Mouse (Mus musculus) hindbrain, embryonic 11.5 days (tissue): ENCODE measurements at regions not wholly inside any gene's neighbourhood (a gene's known extent, or its start where the extent isn't known, plus 50 kb on each side); places are given as distances from the start of the nearest gene placed in this dataset.

Experiments
- ATAC-seq: fragments of 200-750 bp; cut with Nextera tagmentation; 2 replicates; pipeline ENCODE4 v1.8.0; 2017; ENCODE audit warnings: mild to moderate bottlenecking, moderate TSS enrichment, moderate library complexity; ENCODE audit not compliant: low FRiP score
- DNase-seq: peaks from one replicate; pipeline ENCODE4 v3.0.0-alpha.2; 2015; ENCODE audit warnings: low spot score
- H3K27ac ChIP-seq: fragments of 300-500 bp; sonication (generic); 2 replicates; pipeline ENCODE4 v1.5.1; 2014; ENCODE audit warnings: mild to moderate bottlenecking, low read depth, low read length
- H3K27me3 ChIP-seq: fragments of 300-500 bp; sonication (generic); 2 replicates; pipeline ENCODE4 v1.6.1; 2014; ENCODE audit warnings: mild to moderate bottlenecking, low read length, moderate library complexity, mixed read lengths; ENCODE audit not compliant: control insufficient read depth, insufficient read depth
- H3K36me3 ChIP-seq: fragments of 300-500 bp; sonication (generic); 2 replicates; pipeline ENCODE4 v1.6.1; 2014; ENCODE audit warnings: mild to moderate bottlenecking, low read length, moderate library complexity, mixed read lengths; ENCODE audit not compliant: control insufficient read depth, insufficient read depth
- H3K4me1 ChIP-seq: fragments of 300-500 bp; sonication (generic); replicated peaks from 2 replicates; pipeline ENCODE4 v1.6.1; 2014; ENCODE audit warnings: low read length, mixed read lengths; ENCODE audit not compliant: control insufficient read depth, insufficient read depth
- H3K4me2 ChIP-seq: fragments of 300-500 bp; sonication (generic); replicated peaks from 2 replicates; pipeline ENCODE4 v1.6.1; 2014; ENCODE audit warnings: mild to moderate bottlenecking, low read depth, low read length
- H3K4me3 ChIP-seq: fragments of 300-500 bp; sonication (generic); 2 replicates; pipeline ENCODE4 v1.5.1; 2014; ENCODE audit warnings: low read depth, low read length
- H3K9ac ChIP-seq: fragments of 300-500 bp; sonication (generic); 2 replicates; pipeline ENCODE4 v1.6.1; 2014; ENCODE audit warnings: low read depth, low read length
- H3K9me3 ChIP-seq: fragments of 300-500 bp; sonication (generic); 2 replicates; pipeline ENCODE4 v1.6.1; 2016; ENCODE audit warnings: low read length; ENCODE audit not compliant: control insufficient read depth
- WGBS: fragments of 180-500 bp; shearing (Covaris S2); extraction: QIAGEN DNeasy Blood & Tissue Kit; methylation state at CpG from one replicate; pipeline ENCODE4 v1.1.7; 2014; 5-methylcytosine and 5-hydroxymethylcytosine counted together

DNA sequence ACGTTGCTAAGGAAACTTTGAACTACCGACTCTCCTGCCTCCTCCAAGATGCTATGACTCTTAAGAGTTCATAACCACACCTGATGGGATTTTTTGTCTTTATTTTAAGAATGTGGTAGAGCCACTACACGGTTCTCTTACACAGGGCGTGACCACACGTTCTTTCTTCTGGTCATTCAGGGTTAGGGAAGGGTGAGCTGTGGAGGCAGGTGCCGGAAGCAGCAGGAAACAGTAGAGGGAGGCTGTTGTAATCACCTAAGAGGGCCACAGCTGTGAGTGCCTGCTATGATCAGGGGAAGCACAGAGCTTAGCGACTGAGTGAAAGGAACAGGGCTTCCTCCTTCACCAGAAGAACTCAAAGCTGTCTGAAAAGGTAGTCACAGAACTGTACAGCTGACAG lies 50.6 kb upstream of the Larp1 start:
- H3K4me2 ChIP-seq = no peak overlapping the region
- no peaks in the 10 kb centered on the region for H3K4me1 ChIP-seq
- H3K27ac ChIP-seq = no peak overlapping the region
- ATAC-seq = no peak
- H3K36me3 ChIP-seq = no peaks in the 10 kb centered on the region
- no peak for DNase-seq
- H3K9ac ChIP-seq = no peak overlapping the region
- no peaks in the 10 kb centered on the region for H3K27me3 ChIP-seq
- no peak overlapping the region for H3K4me3 ChIP-seq
- 83% methylated on average over 7 of the region's 7 CpGs for WGBS
- H3K9me3 ChIP-seq = no peaks in the 10 kb centered on the region

DNA sequence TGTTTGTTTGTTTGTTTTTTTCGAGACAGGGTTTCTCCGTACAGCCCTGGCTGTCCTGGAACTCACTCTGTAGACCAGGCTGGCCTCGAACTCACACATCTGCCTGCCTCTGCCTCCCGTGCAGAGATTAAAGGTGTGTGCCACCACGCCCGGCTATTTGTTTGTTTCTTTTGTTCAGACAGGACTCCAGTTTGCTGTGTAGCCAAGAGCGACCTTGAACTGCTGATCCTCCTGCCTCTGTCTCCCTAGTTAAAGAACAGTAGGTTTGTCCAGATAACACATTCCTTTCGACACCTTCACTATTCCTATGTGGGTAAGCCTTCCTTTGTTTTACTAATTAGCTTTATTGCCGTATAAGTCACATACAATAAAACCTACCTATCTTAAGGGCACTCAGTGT lies 52.0 kb upstream of the Larp1 start:
- H3K4me3 ChIP-seq = no peak overlapping the region
- no peaks in the 10 kb centered on the region for H3K27me3 ChIP-seq
- no peaks in the 10 kb centered on the region for H3K4me1 ChIP-seq
- no peaks in the 10 kb centered on the region for H3K9me3 ChIP-seq
- WGBS = 94% methylated on average over 9 of the region's 9 CpGs
- H3K36me3 ChIP-seq = no peaks in the 10 kb centered on the region
- no peak overlapping the region for H3K4me2 ChIP-seq
- no peak overlapping the region for H3K9ac ChIP-seq
- DNase-seq (no peak), ATAC-seq (no peak)
- no peak overlapping the region for H3K27ac ChIP-seq

DNA sequence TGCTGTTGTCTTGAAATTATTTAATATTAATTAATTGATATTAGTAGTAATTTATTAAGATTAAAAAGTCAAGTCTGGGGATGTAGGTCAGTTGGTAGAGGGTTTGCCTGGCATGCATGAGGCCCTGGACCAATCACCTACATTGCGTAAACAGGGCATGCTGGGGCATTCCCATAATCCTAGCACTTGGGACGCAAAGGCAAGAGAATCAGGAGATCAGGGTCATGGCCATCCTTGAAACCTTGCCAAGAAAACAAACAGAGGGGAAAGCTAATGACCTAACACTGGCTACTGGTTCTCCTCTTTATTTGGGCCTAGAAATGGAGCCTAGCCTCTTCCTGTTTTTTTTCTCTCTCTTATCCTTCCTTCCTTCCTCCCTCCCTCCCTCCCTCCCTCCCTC lies 52.8 kb upstream of the Larp1 start:
- Histone ChIP-seq H3K27me3 (no peaks in the 10 kb centered on the region), H3K36me3 (no peaks in the 10 kb centered on the region), H3K9me3 (no peaks in the 10 kb centered on the region), H3K4me1 (no peaks in the 10 kb centered on the region), H3K4me2 (no peak overlapping the region), H3K9ac (no peak overlapping the region), H3K27ac (no peak overlapping the region), H3K4me3 (no peak overlapping the region)
- ATAC-seq (no peak), DNase-seq (no peak)
- WGBS = 85% methylated on average over 2 of the region's 2 CpGs

DNA sequence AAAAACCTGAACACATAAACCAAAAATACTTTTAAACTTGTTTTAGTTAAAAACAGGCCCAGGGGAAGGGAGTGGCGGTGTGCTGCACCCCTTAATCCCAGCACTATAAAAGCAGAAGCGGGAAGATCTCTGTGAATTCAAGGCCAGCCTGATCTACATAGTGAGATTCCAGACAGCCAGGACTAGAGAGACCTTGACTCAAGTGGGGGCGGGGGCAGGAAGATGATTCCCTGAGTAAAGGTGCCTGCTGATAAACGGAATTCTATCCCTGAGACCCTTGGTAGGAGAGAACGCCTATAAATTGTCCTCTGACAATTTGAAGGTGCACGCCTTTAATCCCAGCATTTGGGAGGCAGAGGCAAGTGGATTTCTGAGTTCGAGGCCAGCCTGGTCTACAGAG lies 53.4 kb upstream of the Larp1 start:
- ATAC-seq = no peak
- Histone ChIP-seq H3K4me2 (no peak overlapping the region), H3K9ac (no peak overlapping the region), H3K9me3 (no peaks in the 10 kb centered on the region), H3K4me1 (no peaks in the 10 kb centered on the region), H3K4me3 (no peak overlapping the region), H3K27me3 (no peaks in the 10 kb centered on the region), H3K36me3 (no peaks in the 10 kb centered on the region), H3K27ac (no peak overlapping the region)
- no peak for DNase-seq
- WGBS = 89% methylated on average over 7 of the region's 7 CpGs

DNA sequence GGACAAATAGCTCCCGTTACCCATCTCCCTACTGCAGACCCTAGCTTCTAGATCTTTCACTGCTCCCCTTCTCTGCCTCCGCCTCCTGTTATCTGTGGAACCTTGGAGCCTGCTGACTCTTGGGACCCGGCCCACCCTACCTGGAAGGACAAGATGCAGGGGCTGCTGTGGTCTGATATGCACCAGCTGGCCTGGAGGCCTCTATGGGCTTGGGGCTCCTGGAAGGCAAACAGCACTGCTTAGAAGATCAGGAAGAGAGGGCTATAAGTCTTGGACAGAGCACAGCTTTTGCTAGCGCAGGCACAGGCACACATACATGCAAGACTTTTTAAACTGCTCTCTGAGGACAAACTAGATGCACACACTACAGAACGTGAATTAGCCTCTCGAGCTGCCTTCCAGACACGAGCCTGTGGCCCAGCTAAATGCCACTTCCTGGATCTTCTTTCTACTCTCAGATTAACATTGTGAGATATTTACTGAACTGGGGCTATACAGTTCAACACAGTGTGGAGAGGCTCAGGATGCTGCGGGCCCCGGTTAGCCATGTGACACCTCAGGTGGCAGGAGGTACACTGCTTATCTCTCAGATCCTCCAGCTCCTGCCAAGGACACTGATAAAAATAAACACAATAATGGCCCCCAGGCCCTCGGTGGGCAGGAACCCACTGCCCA lies 54.2 kb upstream of the Larp1 start:
- ATAC-seq (no peak), DNase-seq (no peak)
- no peak overlapping the region for H3K9ac ChIP-seq
- WGBS = 82% methylated on average over 10 of the region's 10 CpGs
- H3K27ac ChIP-seq = no peak overlapping the region
- H3K4me1 ChIP-seq = no peaks in the 10 kb centered on the region
- no peak overlapping the region for H3K4me3 ChIP-seq
- H3K36me3 ChIP-seq = no peaks in the 10 kb centered on the region
- H3K27me3 ChIP-seq = no peaks in the 10 kb centered on the region
- no peak overlapping the region for H3K4me2 ChIP-seq
- H3K9me3 ChIP-seq = no peaks in the 10 kb centered on the region

DNA sequence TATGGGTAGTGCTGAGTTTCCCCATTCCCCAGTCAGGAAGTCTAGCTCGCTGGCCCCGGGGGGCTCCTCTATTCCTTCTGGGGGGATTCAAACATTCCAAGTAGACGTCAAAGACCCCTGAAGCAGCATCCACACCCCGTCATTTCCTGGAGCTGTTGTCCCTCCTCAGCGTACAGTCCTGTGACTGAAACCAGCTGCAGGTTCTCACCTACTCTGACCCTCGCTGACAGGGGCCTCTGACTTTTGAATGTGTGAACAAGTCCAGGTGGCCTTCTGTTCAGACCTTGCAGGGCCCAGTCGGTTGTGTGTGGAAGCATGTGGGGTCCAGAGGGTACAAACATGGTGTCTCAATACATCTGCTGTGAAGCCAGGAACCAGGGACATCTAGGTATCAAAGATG lies 55.2 kb upstream of the Larp1 start:
- WGBS = 79% methylated on average over 7 of the region's 7 CpGs
- Histone ChIP-seq H3K4me2 (no peak overlapping the region), H3K9me3 (no peaks in the 10 kb centered on the region), H3K9ac (no peak overlapping the region), H3K4me1 (no peaks in the 10 kb centered on the region), H3K27me3 (no peaks in the 10 kb centered on the region), H3K36me3 (no peaks in the 10 kb centered on the region), H3K27ac (no peak overlapping the region), H3K4me3 (no peak overlapping the region)
- DNase-seq (no peak), ATAC-seq (no peak)

DNA sequence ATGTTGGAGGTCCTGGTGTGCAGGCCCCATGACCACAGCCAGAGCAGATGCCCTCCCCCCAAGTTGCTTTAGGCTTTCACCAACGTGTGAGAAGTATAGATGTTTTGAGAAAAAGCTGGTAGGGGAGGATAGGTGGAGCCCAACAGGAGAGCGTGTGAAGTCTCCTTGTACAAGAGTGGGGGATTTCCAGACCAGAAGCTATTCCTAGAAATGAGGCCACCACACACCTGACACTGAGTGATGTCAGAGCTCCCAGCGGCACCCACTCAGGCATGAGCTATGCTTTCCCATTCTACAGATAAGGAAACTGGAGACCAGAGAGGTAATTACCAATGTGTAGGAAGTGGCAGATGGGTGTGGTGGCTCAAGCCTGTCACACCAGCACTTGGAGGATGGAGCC lies 56.2 kb upstream of the Larp1 start:
- WGBS = 78% methylated on average over 3 of the region's 3 CpGs

DNA sequence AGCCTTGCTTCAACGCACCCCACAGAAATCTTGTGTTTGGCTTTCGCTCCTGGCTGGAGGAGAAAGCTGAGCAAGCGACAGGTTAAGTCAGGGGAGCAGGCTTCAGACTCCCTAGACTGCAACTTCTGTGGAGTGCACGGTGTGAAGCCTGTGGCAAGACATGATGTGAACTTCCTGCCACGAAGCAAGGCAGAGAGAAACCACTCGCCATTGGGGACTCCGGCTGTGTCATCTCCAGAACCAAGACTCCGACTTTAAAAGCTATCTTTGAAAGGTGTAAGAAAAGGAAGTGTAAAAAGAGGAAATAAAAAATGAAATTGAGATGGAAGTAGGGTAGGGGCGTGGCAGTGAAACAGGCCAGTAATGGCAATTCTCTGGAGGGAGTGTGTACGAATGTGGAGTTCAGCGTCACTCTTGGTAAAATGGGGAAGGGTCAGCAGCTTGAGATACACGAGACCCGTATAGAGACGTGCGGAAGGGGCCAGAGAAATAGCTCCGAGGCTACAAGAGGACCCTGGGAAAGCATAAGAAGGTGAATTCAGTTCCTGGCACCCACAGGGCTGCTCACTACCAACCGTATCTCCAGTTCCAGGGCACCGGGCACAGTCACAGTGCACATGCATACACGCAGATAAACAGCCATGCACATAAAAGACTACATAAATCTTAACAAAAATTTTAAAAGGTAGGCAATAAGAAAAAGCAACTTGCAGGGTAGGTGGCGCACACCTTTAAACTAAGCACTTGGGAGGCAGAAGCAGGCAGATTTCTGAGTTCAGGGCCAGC lies 57.1 kb upstream of the Larp1 start:
- H3K27me3 ChIP-seq = no peaks in the 10 kb centered on the region
- no peaks in the 10 kb centered on the region for H3K9me3 ChIP-seq
- H3K36me3 ChIP-seq = no peaks in the 10 kb centered on the region
- no peak overlapping the region for H3K4me3 ChIP-seq
- ATAC-seq = no peak
- DNase-seq = no peak
- H3K9ac ChIP-seq = no peak overlapping the region
- H3K27ac ChIP-seq = no peak overlapping the region
- WGBS = 82% methylated on average over 20 of the region's 20 CpGs
- H3K4me1 ChIP-seq = no peaks in the 10 kb centered on the region
- H3K4me2 ChIP-seq = no peak overlapping the region

More for the DNA sequence above, 56.2 kb upstream of the Larp1 start:
- Histone ChIP-seq H3K4me2 (no peak overlapping the region), H3K4me3 (no peak overlapping the region), H3K9ac (no peak overlapping the region), H3K27me3 (no peaks in the 10 kb centered on the region), H3K4me1 (no peaks in the 10 kb centered on the region), H3K36me3 (no peaks in the 10 kb centered on the region), H3K9me3 (no peaks in the 10 kb centered on the region), H3K27ac (no peak overlapping the region)
- DNase-seq = no peak
- ATAC-seq = no peak

DNA sequence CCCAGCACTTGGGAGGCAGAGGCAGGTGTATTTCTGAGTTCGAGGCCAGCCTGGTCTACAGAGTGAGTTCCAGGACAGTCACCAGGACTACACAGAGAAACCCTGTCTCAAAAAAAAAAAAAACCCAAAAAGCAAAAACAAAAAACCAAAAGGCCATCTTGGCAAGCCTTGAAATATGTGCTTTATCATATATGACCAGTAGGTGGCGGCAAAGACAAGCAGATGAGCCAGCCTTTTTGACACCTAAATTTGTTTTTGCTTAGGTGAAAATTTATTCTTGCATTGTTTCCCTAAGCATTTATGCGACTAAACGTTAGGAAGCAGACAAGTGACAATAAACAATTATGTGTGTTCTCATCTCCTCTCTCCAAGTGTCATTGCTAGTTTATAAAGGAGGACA lies 57.9 kb upstream of the Larp1 start:
- H3K9ac ChIP-seq = no peak overlapping the region
- H3K27me3 ChIP-seq = no peaks in the 10 kb centered on the region
- H3K4me1 ChIP-seq = no peaks in the 10 kb centered on the region
- H3K9me3 ChIP-seq = no peaks in the 10 kb centered on the region
- H3K36me3 ChIP-seq = no peaks in the 10 kb centered on the region
- H3K4me2 ChIP-seq = no peak overlapping the region
- H3K27ac ChIP-seq = no peak overlapping the region
- WGBS = 1% methylated on average over 4 of the region's 4 CpGs
- DNase-seq = peak; percentile 76
- no peak overlapping the region for H3K4me3 ChIP-seq
- no peak for ATAC-seq
